Mouse (Mus musculus) left cerebral cortex, postnatal 4 days (tissue): ENCODE measurements around the gene Ahcyl1. TPM values are rescaled to one million over a fixed set of nuclear protein-coding genes. Genes with fewer than 3 reads are reported as not detected.
"Not testable (repeated sequence)": the region's sequence is repeated elsewhere in the genome, so short reads cannot be mapped to it uniquely, and the experiment has no call there.

ENCODE experiments used
- DNase-seq: peaks from one replicate; pipeline ENCODE4 v3.0.0-alpha.2; 2022
- intact Hi-C: fragments of 180-260 bp; cut with DNase I; formaldehyde crosslinking; loops from one replicate; pipeline ENCODE4 v1.15.1; 2025
- total RNA-seq, 2 experiments: library from RNA; stranded (reverse); gene quantifications; 2 replicates each; pipeline ENCODE4 v1.2.3; 2021

Gene Ahcyl1
- total RNA-seq, 2 experiments from 2014 or later, result 185 to 200 TPM

DNA sequence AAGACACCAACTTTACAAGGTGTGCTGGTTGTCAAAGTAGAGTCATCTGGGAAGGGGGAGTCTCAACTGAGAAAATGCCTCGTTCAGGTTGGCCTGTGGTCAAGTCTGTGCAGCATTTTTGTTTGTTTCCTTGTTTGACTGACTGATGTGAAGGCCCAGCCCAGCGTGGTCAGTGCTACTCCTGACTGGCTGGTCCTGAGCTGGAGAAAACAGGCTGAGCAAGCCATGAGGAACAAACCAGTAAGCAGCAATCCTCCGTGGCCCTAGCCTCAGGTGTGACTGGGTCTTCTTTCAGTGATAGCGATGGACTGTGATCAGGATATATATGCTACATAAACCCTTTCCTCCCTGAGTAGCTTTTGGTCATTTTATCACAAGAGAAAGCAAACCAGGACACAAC, 39.5 kb downstream of the Ahcyl1 start:
- intact Hi-C loops, result no loop called here
- DNase-seq, result no peak

DNA sequence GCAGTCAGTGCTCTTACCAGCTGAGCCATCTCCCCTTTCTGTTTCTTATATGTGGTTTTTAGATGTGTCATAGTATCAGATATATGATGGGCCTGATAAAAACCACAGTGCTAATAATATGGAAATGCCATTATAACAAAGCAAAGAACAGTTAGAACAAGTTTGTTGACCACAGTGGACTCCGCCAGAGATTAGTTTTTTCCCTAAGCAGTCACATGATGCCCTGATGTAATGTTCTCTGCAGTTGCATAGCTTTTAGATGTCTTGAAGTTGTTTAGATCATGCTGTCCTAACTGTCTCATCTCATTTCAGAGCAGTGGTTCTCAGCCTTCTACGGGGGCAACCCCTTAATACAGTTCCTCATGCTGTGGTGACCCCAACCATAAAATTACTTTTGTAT, 40.2 kb downstream of the Ahcyl1 start:
- DNase-seq, result no peak
- intact Hi-C loops, result no loop called here

DNA sequence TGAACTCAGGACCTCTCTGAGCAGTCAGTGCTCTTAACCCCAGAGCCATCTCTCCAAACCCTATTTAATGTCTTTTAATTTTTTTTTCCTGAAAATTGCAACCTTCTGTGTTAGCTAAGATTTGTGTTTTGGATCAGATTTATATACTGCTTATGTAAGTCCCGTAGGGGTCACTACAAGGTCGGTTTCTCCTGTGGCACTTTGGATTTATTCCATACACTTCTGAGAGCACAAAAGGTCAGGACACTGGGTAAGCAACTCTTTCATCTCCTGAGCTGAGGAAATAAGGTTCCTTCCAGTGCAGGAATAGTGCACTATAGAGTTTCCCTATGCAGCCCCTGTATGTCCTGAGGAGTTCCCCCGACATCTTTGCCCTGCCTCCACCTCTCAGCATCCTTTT, 40.9 kb downstream of the Ahcyl1 start:
- DNase-seq, result no peak
- intact Hi-C loops, result no loop called here

DNA sequence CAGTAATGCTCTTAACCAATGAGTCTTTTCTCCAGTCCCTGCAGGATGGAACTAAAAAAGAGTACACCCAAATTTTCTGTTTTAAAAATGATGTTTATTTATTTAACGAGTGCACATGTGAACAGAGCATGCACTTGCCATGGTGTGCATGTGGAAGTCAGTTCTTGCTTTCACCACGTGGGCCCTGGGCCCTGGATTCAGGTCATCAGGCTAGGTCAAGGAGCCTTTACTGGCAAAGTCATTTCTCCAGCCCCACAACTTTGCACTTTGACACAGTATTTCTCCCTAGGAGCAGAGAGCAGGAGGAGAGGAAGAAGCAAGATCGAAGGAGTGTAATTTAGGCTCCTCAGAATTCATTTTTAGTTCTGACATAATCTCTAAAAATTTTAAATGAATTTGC, 41.5 kb downstream of the Ahcyl1 start:
- intact Hi-C loops, result no loop called here

DNA sequence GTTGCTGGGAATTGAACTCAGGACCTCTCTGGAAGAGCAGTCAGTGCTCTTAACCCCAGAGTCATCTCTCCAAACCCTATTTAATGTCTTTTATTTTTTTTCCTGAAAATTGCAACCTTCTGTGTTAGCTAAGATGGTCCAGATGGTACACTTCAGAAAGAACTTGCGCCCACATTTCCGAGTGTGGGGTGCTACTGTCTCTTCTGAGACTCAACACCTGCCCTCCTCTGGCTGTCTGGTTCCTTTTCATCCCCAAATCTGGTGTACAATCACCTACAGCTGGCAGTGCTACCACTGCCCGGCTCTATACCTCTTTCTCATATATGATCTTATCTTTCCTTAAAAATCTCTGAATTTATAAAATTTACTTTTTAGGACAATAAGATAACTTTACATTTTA, 43.4 kb downstream of the Ahcyl1 start:
- DNase-seq, result no peak

More for the DNA sequence above, 41.5 kb downstream of the Ahcyl1 start:
- no peak for DNase-seq

DNA sequence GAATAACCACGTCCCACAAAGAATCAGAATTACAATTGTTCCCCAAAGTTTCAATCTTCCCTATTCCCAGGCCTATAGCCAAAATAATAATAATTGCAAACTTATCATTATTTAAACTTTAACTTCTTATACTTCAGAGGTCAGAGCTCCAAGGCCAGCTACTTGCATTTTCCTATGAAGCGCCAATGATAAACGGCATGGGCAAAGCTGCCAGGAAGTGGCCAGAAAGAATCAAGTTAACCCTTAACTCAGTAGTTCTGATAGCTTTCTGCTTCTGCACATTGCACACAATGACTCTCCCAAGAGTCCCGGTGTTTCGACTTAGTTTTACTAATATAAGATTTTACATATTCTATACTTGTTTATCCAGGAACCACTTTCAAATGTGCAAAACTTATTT, 46.1 kb downstream of the Ahcyl1 start:
- intact Hi-C loops, DNase-seq: not testable (repeated sequence)

More for the DNA sequence above, 43.4 kb downstream of the Ahcyl1 start:
- intact Hi-C loops, result no loop called here

DNA sequence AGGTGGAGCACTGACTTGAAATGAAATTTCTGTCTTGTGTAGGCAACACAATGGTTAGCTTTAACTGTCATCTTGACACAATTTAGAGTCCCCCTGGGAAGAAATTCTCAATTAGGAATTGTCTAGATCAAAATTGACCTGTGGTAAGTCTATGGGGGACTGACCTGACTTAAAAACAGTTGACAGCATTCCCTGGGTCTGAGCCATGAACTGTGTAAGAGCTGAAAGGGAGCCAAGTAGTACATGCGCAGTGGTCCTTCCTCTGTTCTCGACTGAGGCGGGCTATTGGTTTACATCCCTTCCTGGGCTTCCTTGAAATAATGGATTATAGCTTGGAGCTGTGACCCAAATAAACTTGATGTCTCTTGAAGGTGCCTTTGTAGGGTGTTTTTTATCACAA, 49.4 kb downstream of the Ahcyl1 start:
- intact Hi-C loops, result no loop called here
- no peak for DNase-seq

DNA sequence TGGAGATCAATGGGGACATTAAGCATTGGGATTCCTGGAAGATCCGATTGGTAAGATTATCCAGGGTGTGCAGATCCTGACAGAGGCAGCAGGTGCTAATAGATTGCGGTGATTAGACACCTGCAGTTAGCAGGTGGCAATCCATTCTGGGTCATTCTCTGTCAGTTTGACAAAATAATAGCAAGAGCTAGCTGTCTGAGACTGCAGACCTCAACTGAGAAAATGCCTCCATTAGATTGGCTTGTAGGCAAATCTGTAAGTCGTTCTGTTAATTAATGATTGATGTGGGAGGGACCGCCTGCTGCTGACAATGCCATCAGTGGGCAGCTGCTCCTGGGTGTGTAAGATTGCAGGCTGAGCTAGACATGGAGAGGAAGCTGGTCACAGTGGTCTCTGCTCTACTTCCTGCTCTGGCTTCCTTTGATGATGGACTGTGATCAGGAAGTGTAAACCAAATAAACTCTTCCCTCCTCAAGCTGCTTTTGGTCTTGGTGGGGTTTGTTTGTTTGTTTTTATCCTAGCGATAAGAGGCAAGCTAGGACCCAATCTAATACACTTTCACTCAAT, 58.7 kb downstream of the Ahcyl1 start:
- DNase-seq, result no peak
- intact Hi-C loops, result no loop called here

DNA sequence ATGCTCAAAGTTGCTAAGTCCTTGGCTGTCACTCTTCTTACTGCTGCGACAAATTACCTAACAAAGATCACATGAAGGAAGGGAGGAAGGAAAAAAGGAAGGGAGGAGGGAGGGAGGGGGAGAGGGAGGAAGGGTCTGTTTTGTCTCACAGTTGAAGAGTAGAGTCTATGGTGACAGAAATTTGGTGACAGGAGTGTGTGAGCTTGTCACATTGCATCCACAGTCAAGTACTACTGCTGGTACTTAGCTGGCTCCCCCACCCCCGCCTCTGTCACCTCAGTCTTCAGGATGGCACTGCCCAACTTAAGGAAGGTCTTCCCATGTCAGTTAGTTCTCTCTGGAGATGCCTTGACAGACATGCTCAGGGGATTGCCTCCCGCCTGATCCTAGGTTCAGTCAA, 60.1 kb downstream of the Ahcyl1 start:
- intact Hi-C loops, result no loop called here
- DNase-seq, result no peak

DNA sequence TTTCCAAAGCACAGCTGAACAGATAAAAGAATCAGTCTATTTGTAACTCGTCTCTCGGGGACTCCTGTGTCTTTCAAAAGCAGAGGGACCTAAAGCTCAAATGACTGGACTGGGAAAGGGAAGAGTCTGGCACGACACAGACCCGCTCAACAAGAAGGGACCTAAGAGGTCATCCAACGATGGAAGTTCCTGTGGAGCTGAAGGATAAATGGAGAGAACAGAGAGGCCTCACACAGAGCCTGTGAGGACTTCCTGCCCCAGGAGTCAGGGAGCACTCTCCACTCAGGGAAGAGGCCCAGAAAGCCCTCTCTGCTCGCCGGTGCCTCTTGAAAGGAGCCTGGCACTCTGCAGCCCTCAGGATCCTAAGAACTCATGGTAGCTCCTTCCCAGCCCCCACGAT, 60.5 kb downstream of the Ahcyl1 start:
- intact Hi-C loops, result no loop called here
- no peak for DNase-seq

DNA sequence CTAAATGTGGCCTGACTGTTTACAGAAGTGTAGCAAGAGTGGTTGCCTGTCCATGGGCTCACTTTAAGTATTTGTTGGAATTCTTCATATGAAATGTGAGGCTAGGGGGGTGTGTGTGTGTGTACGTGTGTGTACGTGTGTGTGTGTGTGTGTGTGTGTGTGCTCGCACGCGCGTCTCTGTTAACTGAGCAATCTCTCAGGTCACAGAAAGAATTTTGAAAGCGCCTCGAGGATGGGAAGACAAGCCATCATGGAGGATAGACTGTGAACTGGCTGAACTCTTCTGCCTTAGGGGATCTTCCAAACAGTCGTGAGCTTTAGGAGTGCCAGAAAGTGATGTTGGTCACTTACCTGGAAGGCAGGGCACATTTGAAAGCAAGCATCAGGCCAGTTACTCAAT, 62.5 kb downstream of the Ahcyl1 start:
- no peak for DNase-seq
- intact Hi-C loops, result no loop called here

DNA sequence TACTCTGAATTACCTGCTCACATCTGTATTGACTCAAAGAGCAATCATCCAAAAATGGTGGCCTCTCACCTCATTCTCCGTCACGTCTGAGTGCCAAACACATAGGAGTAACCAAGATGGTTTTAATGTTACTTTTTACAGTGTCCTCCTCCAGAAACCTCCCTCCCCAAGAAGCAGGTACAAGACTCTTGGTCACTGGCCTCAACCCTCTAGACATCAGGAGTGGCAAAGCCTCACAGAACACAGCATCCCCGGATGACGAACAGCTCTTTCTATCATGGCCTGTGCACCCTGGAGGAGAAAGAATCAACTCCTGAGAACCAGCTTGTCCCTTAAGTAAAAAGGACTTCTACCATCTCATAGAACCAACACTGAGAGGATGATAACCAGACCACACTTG, 63.6 kb downstream of the Ahcyl1 start:
- no peak for DNase-seq
- intact Hi-C loops, result no loop called here

DNA sequence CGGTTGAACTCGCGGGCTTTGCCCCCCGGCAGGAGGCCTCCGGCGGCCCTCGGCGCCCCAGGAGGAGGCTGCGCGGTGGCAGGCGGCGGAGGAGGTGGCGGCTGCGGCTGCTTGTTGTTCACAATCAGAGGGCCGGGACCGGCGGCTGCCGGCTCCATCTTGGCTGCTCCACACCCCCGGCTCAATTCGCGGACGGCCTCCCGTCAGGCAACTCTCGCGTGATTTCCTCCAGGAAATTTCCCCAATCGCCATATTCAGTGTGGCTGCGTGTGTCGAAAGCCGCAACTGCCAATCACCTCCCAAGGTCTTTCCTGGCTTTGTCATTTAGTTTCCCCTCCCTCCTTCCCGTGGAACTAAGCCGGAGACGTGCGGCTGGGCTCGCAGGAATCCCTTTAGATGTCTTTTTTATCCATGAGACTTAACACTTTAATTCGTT, 64.8 kb downstream of the Ahcyl1 start, which contains the start of gene Strip1:
Strip1 (minus strand) TSS at position 172 of the 436 bp plus-strand sequence.
- intact Hi-C loops, result no loop called here
- DNase-seq, result peak; percentile 96

DNA sequence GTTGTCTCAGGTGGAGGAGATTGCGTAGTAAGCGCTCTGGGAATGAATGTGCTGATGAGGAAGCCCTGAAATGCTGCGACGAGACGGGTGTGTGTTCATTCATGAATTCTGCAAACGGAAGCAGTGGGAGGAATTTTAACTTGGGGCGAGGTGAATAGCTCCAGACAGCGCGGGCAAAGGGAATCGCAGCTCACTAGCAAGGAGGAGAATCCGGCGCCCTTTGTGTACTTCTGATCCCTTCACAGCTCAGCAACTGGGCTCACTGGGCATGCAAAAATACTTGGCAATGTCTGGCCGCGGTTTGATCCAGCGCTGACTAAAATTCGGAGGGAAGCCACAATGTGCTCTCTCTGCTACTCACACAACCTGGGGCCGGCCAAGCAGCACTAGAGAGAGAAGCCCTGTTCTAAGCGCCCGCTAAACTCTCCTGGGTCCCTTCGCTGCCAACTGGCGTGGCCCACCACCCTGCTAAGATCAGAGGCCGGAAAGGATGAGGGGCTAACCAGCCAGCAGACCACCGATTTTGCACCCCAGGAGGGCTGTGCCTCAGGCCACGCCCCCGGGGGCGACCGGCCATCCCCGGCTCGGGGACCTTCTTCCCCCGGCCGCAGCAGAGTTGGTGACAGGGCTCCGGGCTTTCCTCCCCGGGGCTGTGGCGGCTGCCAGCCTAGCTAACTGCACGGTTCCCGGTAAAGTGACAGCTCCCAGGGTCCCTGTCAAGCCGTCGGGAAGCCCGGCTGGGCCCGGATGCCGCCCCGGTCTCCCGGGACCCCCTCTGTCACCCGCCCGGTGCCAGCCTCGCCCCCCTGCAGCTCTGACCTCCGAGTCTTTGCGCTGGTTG, 65.5 kb downstream of the Ahcyl1 start, which contains the start of gene Gm10961:
Gm10961 (plus strand) TSS at position 641 of the 841 bp plus-strand sequence.
- DNase-seq, result peak; percentile 77
- intact Hi-C loops, result no loop called here

DNA sequence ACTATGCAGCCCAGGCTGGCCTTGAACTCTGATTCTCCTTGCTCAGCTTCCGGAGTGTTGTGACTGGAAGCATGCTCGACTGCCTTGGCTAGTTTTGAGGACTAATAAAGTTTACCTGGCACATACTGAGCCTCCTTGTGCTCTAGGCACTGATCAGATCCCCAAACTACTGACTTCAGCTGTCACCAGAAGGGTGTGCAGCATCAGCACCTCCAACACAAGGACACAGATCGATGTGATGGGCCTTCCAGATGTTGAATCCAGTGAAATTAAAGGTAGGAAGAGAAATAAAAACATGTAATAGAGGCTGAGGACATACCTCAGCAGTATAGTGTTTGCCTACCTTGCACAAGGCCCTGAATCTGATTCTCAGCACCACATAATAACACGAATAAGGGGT, 66.9 kb downstream of the Ahcyl1 start:
- intact Hi-C loops, result loop anchor here (10.0 kb wide), 1 partner anchor 45 kb away; no protein-coding TSS in a partner anchor

DNA sequence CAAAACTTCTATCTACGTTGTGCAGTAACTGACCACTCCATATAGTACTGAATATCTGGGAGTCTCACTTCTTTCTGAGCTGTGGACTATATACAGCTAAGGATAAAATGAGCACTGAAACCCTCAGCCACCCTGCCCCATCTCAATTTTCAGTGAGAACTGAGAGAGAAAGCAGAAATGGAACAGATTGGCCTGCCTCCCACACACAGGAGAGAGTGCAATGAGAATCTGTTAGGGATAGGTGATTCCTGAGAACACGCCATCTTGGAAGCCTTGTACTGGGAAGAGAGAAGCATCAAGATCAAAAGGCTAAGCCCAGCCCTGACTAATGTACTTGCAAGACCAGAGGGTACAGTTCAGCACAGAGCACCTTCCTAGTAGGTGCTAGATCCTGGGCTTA, 67.8 kb downstream of the Ahcyl1 start:
- intact Hi-C loops, result loop anchor here (10.0 kb wide), 1 partner anchor 46 kb away; no protein-coding TSS in a partner anchor
- DNase-seq, result no peak

More for the DNA sequence above, 66.9 kb downstream of the Ahcyl1 start:
- DNase-seq, result no peak

DNA sequence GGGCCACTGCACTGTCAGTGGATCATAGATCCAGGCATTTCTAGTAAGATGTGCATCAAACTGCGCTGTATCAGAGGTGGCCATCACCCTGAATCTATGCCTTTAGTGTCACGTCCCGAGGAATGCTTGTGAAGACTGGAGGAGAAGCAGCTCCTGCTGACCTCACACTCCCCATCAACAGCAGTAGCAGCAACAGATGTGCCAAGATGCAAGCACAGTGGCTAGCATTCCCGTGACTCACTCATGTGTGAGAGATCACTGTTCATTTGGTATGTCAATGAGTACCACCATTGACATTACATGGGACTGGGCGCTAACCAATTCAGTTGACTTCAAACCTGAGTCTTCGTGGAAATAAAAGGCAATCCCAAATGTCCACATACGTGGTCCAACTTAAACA, 68.7 kb downstream of the Ahcyl1 start:
- intact Hi-C loops, result loop anchor here (10.0 kb wide), 1 partner anchor 47 kb away; no protein-coding TSS in a partner anchor
- no peak for DNase-seq

DNA sequence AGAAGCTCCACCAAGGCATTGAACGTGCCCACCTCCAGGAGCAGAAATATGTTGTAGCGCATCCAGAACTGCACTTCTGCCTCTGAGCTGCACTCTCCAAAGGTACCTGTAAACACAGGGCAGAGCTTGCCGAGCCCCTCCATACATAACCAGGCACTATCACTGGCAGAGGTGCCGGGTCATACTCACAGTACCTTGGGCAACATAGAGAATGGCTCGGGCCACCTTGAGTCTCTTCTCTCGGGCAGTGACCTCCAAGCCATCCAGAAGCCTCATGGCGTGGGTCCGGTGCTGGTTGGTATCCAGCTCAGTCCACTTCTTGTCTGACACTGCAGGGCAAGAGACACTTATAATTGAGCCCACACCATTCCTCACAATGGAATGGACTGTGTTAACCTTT, 69.6 kb downstream of the Ahcyl1 start:
- intact Hi-C loops, result loop anchor here (10.0 kb wide), 1 partner anchor 48 kb away; no protein-coding TSS in a partner anchor
- DNase-seq, result no peak

DNA sequence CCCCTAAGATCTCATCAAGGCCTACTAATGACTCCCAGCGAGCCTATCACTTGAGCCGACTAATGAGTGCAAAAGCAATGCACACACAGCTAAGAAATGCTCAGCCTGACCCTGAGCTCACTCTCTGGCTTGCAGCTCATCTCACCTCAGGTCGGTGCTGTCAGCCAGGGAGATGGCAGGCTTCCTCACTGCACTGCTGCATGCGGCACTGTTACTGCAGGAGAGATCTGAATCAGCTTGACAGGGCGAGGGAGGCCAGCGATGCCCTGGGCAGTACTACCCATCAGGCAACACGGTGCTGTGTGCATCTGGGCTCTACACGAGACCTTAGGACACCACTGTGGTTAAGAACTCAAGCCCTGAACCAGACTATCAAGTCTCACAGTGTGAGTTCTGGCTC, 70.8 kb downstream of the Ahcyl1 start:
- no peak for DNase-seq
- intact Hi-C loops, result loop anchor here (10.0 kb wide), 1 partner anchor 49 kb away; no protein-coding TSS in a partner anchor

DNA sequence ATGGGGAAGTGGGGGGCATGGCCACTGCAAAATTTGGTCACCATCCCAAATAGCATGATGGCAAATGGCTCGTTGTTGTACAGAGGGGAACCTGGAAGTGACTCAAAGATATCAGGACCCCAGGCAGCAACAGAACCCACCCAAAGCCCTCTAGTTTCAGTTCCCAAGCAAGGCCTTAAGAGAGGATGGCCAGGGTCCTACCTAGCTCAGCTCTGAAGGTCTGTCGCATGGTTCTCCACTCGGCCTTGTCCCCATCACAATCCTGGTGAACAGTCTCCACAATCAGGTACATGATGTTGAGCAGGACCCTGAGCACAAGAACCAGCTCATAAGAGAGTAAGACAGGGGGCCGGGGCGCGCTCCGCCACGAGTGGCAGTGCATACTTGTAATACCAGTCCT, 71.9 kb downstream of the Ahcyl1 start:
- intact Hi-C loops, result loop anchor here (10.0 kb wide), 1 partner anchor 50 kb away; no protein-coding TSS in a partner anchor
- DNase-seq, result no peak

DNA sequence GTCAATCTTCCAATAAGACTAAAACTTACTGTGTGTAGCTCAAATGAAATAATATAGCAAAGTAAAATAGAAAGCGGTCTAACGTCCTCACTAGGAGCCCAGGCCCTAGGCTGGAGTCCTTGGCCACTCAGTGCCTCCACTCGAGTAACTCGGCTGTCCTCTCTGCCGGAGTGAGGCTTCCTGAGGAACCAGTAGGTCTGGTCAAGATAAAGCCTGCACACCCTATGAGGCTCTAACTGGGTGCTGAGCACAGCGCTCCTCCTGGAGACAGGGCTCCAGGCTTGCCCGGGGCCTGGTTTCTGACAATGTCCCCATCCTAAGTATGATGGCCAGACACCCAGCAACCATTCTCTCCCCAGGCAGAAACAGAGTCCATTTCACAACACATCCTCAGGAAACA, 73.8 kb downstream of the Ahcyl1 start:
- intact Hi-C loops, result loop anchor here (10.0 kb wide), 1 partner anchor 52 kb away; no protein-coding TSS in a partner anchor
- DNase-seq, result no peak
